Mouse (Mus musculus) E14TG2a.4 (cell line): Measurements from ENCODE around the gene Gm13090.

ENCODE experiments used
- CTCF ChIP-seq: conservative IDR thresholded peaks from 2 replicates; pipeline ENCODE4 v1.5.1; 2014; ENCODE audit warnings: low read length
- POU5F1 ChIP-seq: IDR thresholded peaks from 2 replicates; pipeline ENCODE4 v1.6.1; 2014; ENCODE audit warnings: low read length, borderline replicate concordance

DNA sequence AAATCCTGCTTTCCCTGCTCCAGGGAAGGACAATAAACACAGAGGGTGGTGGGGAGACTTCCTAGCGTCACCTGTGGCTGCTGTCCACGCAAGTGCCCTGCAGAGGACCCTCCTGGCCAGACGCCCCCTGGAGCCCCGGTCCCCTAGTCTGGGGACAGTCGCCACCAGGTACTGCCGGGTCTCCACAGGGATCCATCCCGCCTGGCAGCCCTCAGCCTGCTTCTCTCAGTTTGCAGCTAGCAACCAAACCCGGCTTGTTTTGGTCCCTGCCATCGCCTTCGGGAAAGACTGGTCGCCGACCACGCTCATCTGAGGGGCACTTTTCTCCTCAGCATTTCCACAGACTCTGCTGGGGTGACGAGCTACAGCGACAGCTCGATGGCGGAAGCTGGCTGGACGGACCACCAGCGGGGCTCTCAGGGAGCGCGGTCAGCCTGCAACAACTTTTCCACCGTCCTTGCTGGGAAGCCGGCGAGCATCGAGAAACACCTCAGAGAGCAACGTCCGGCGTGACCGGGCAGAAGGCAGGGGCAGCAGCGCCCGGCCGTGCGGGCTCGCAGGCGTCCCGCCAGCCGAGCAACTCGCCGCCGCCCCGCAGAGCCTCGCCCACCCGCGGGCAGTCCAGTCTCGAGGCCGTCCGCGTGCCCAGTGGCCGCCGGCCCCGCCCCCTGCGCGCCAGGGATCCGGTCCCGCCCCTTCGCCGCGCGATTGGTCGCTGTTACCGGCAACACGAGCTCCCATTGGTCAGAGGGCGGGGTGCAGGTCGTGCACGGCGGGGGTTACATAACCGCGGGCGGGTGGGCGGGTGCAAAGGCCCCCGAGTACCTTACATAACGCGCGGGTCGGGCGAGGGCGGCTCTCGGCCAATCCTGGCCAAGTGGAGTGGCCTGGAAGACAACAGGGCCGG, 45.1 kb upstream of the Gm13090 start, which contains the start of gene Per3:
- TF ChIP-seq POU5F1 = no peak
- no peak for TF ChIP-seq CTCF
